32 mouse cellular contexts compared by ENCODE assay signal in the genomic region with DNA sequence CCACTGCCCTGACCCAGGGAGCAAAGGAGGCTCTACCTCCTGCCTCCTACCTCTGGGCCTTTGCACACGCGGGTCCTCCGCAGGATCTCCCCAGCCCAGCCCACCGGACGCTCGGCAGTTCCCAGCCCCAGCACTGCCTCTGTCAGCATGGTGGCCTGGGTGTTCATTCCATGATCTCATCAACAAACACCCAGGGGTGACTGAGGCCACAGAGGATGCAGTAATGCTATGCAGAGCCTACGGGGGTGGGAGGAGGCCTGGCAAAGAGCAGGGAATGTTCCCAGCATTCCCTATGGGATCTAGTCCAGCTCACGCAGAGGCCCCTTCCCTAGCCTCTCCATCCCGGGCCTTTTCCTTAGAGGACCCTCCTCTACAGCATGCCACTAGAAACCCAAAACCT. TPM values are rescaled to one million over a fixed set of nuclear protein-coding genes. Genes with fewer than 3 reads are reported as not detected.
DNase-seq lines count a peak whose midpoint lies in the region; ATAC-seq and TF ChIP-seq lines count a peak whose summit lies in the region.
"Had no signal": no experiment of that assay in that cellular context is flagged by ENCODE, and none has a peak within 500 bp of the region (broad histone marks: within the 10 kb centered on the region; RNA-seq: fewer than 3 reads in every experiment).

No protein-coding gene starts in this region.

- H3K27ac ChIP-seq in lung, embryonic 14.5 days (ENCODE audit: low read depth) = no peak overlapping the region
- no peak overlapping the region for H3K27ac ChIP-seq in stomach, embryonic 16.5 days (ENCODE audit: low read length)
- H3K27ac ChIP-seq in stomach, postnatal 0 days (replicated peaks) = no peak overlapping the region
- H3K27ac ChIP-seq: forebrain, embryonic 10.5 days; forebrain, embryonic 13.5 days; heart, adult 2 months; heart, embryonic 13.5 days; hindbrain, embryonic 14.5 days had no signal

- no peak for TF ChIP-seq EP300 in stomach, postnatal 0 days (optimal IDR thresholded peaks at IDR 0.05)

- H3K4me2 ChIP-seq in lung, embryonic 14.5 days = no peak overlapping the region
- no peak overlapping the region for H3K4me2 ChIP-seq in stomach, embryonic 16.5 days (ENCODE audit: low read depth, low read length)
- H3K4me2 ChIP-seq in stomach, postnatal 0 days (replicated peaks; ENCODE audit: low read depth) = no peak overlapping the region
- H3K4me2 ChIP-seq: forebrain, embryonic 13.5 days; heart, embryonic 13.5 days; hindbrain, embryonic 14.5 days had no signal

- peak; percentile 56 for DNase-seq in lung, embryonic 14.5 days
- no peak for DNase-seq in lung, adult 18-20 months
- DNase-seq in stomach, postnatal 0 days (ENCODE audit: low spot score) = no peak
- DNase-seq in lung, postnatal 36 days = peak; percentile 28
- no peak for DNase-seq in natural killer cell, adult 2 months (ENCODE audit: low spot score in 2 of 2)
- DNase-seq: adrenal gland, postnatal 10 days; adrenal gland, postnatal 36 days; B cell, adult 2 months; cerebellum, adult 18-20 months; cerebellum, adult 9-10 months; cerebellum, postnatal 14 days; gastrocnemius, postnatal 10 days; gastrocnemius, postnatal 36 days; heart, adult 2 months had no signal

- H3K4me3 ChIP-seq in lung, embryonic 14.5 days (ENCODE audit: low read depth, low read length) = no peak overlapping the region
- no peak overlapping the region for H3K4me3 ChIP-seq in stomach, embryonic 16.5 days (replicated peaks; ENCODE audit: low read length)
- no peak overlapping the region for H3K4me3 ChIP-seq in stomach, postnatal 0 days (ENCODE audit: low read depth, low read length)
- H3K4me3 ChIP-seq: forebrain, embryonic 10.5 days; forebrain, embryonic 13.5 days; heart, adult 2 months; heart, embryonic 10.5 days; heart, embryonic 13.5 days had no signal

- H3K4me1 ChIP-seq in lung, embryonic 14.5 days (ENCODE audit: insufficient read depth) = no peaks in the 10 kb centered on the region
- no peaks in the 10 kb centered on the region for H3K4me1 ChIP-seq in stomach, embryonic 16.5 days (ENCODE audit: control insufficient read depth, insufficient read depth, low read length)
- H3K4me1 ChIP-seq in stomach, postnatal 0 days (replicated peaks; ENCODE audit: control insufficient read depth, insufficient read depth) = no peaks in the 10 kb centered on the region
- H3K4me1 ChIP-seq: forebrain, embryonic 13.5 days had no signal

- TF ChIP-seq CTCF in lung, embryonic 14.5 days (IDR thresholded peaks at IDR 0.05; ENCODE audit: low read depth) = no peak
- no peak for TF ChIP-seq CTCF in stomach, postnatal 0 days (IDR thresholded peaks at IDR 0.05; ENCODE audit: low read depth)

- H3K9me3 ChIP-seq in lung, embryonic 14.5 days (ENCODE audit: low read depth, low read length) = no peaks in the 10 kb centered on the region
- H3K9me3 ChIP-seq in stomach, embryonic 16.5 days (replicated peaks; ENCODE audit: control insufficient read depth, low read length) = no peaks in the 10 kb centered on the region
- no peaks in the 10 kb centered on the region for H3K9me3 ChIP-seq in stomach, postnatal 0 days (ENCODE audit: control insufficient read depth, low read length)
- H3K9me3 ChIP-seq: forebrain, embryonic 10.5 days; forebrain, embryonic 13.5 days; G1E; heart, embryonic 10.5 days; heart, embryonic 13.5 days had no signal

- no peaks in the 10 kb centered on the region for H3K36me3 ChIP-seq in lung, embryonic 14.5 days (ENCODE audit: insufficient read depth)
- H3K36me3 ChIP-seq in stomach, embryonic 16.5 days (ENCODE audit: control insufficient read depth, insufficient read depth, low read length) = no peaks in the 10 kb centered on the region
- no peaks in the 10 kb centered on the region for H3K36me3 ChIP-seq in stomach, postnatal 0 days (ENCODE audit: control insufficient read depth, insufficient read depth, low read length)
- H3K36me3 ChIP-seq: forebrain, embryonic 10.5 days; G1E; heart, embryonic 10.5 days; heart, embryonic 13.5 days had no signal

- H3K27me3 ChIP-seq in lung, embryonic 14.5 days (ENCODE audit: insufficient read depth, low read length) = no peaks in the 10 kb centered on the region
- no peaks in the 10 kb centered on the region for H3K27me3 ChIP-seq in stomach, embryonic 16.5 days (ENCODE audit: control insufficient read depth, insufficient read depth, low read length)
- H3K27me3 ChIP-seq in stomach, postnatal 0 days (ENCODE audit: control insufficient read depth, insufficient read depth, low read length) = no peaks in the 10 kb centered on the region
- H3K27me3 ChIP-seq: Patski had no signal

- ATAC-seq in lung, embryonic 14.5 days (ENCODE audit: insufficient read depth) = peak; percentile 64; the same call in 1 of the 2 replicates
- ATAC-seq in stomach, embryonic 16.5 days (ENCODE audit: insufficient read depth, low FRiP score) = 0 out of 2 replicates have a peak, but pooled peaks have one; percentile 19
- ATAC-seq in stomach, postnatal 0 days (ENCODE audit: low FRiP score, low TSS enrichment) = no peak
- no peak for ATAC-seq in monocyte, adult 5-6 weeks (replicated peaks; ENCODE audit: insufficient number of reproducible peaks, low FRiP score, low TSS enrichment, poor library complexity, severe bottlenecking)
- ATAC-seq: forebrain, embryonic 13.5 days; forebrain, embryonic 16.5 days; Patski had no signal

- no peak overlapping the region for H3K9ac ChIP-seq in lung, embryonic 14.5 days
- no peak overlapping the region for H3K9ac ChIP-seq in stomach, embryonic 16.5 days (ENCODE audit: low read length)
- no peak overlapping the region for H3K9ac ChIP-seq in stomach, postnatal 0 days (ENCODE audit: low read length)
- H3K9ac ChIP-seq: forebrain, embryonic 13.5 days; heart, embryonic 13.5 days; hindbrain, embryonic 14.5 days had no signal

- WGBS in lung, embryonic 14.5 days = 50% methylated on average over 9 of the region's 9 CpGs
- 79% methylated on average over 9 of the region's 9 CpGs for WGBS in stomach, embryonic 16.5 days
- 80% methylated on average over 9 of the region's 9 CpGs for WGBS in stomach, postnatal 0 days

RNA-seq across cellular contexts. Expression of a gene that starts 15.8 kb away (rescaled TPM):
- 0.12 and 0.14 TPM in 2 replicates for polyA plus RNA-seq in lung, embryonic 14.5 days (2014; fragmentation: Nextera tagmentation; extraction: Ambion mirVana)
- polyA plus RNA-seq in stomach, embryonic 16.5 days (2015; fragmentation: Nextera tagmentation; extraction: Ambion mirVana) = 0.09 and 0.18 TPM in 2 replicates
- polyA plus RNA-seq in stomach, postnatal 0 days (2015; fragmentation: Nextera tagmentation; extraction: Ambion mirVana) = 0.02 TPM in 1 of 2 replicates, not detected in the other
- total RNA-seq in monocyte, adult 5-6 weeks (2017) = not detected in 3 replicates
- total RNA-seq: adrenal gland, adult 18-20 months; adrenal gland, postnatal 36 days had no signal
- polyA plus RNA-seq: embryonic facial prominence, embryonic 11.5 days; forebrain, embryonic 13.5 days; forebrain, embryonic 16.5 days; heart, adult 2 months; hindbrain, embryonic 11.5 days; hindbrain, embryonic 14.5 days; Patski had no signal

RNA-seq across cellular contexts. Expression of a gene that starts 20.6 kb away (rescaled TPM):
- polyA plus RNA-seq in lung, embryonic 14.5 days (2014; fragmentation: Nextera tagmentation; extraction: Ambion mirVana) = 1.8 and 2.1 TPM in 2 replicates
- 2.0 and 2.4 TPM in 2 replicates for polyA plus RNA-seq in stomach, embryonic 16.5 days (2015; fragmentation: Nextera tagmentation; extraction: Ambion mirVana)
- 0.23 and 0.27 TPM in 2 replicates for polyA plus RNA-seq in stomach, postnatal 0 days (2015; fragmentation: Nextera tagmentation; extraction: Ambion mirVana)
- total RNA-seq in monocyte, adult 5-6 weeks (2017) = 5.7 to 16.3 TPM (median 13.0 TPM) in 3 replicates
- total RNA-seq: CH12.LX, G1E had no signal

RNA-seq across cellular contexts. Expression of a gene that starts 50.9 kb away (rescaled TPM):
- polyA plus RNA-seq in lung, embryonic 14.5 days (2014; fragmentation: Nextera tagmentation; extraction: Ambion mirVana) = 0.04 and 0.11 TPM in 2 replicates
- 0.31 and 0.91 TPM in 2 replicates for polyA plus RNA-seq in stomach, embryonic 16.5 days (2015; fragmentation: Nextera tagmentation; extraction: Ambion mirVana)
- polyA plus RNA-seq in stomach, postnatal 0 days (2015; fragmentation: Nextera tagmentation; extraction: Ambion mirVana) = 1.3 and 2.1 TPM in 2 replicates
- total RNA-seq in monocyte, adult 5-6 weeks (2017) = 0.29 to 0.86 TPM in 2 of 3 replicates, not detected in the other
- total RNA-seq: adrenal gland, adult 18-20 months; adrenal gland, postnatal 10 days; adrenal gland, postnatal 36 days; granulocyte monocyte progenitor cell, adult 5-6 weeks; heart, adult 2 months; heart, postnatal 25 days had no signal
- polyA plus RNA-seq: forebrain, embryonic 13.5 days; forebrain, embryonic 16.5 days; hindbrain, embryonic 14.5 days had no signal

RNA-seq across cellular contexts. Expression of a gene that starts 52.2 kb away (rescaled TPM):
- polyA plus RNA-seq in lung, embryonic 14.5 days (2014; fragmentation: Nextera tagmentation; extraction: Ambion mirVana) = not detected in 2 replicates
- polyA plus RNA-seq in stomach, embryonic 16.5 days (2015; fragmentation: Nextera tagmentation; extraction: Ambion mirVana) = 0.05 and 0.21 TPM in 2 replicates
- polyA plus RNA-seq in stomach, postnatal 0 days (2015; fragmentation: Nextera tagmentation; extraction: Ambion mirVana) = not detected in 2 replicates
- total RNA-seq in monocyte, adult 5-6 weeks (2017) = not detected in 3 replicates
- total RNA-seq: adrenal gland, adult 18-20 months; adrenal gland, postnatal 36 days; CH12.LX; G1E; gastrocnemius, adult 18-20 months; gastrocnemius, postnatal 10 days; gastrocnemius, postnatal 36 days; granulocyte monocyte progenitor cell, adult 5-6 weeks; heart, adult 2 months; heart, postnatal 25 days had no signal
- polyA plus RNA-seq: embryonic facial prominence, embryonic 11.5 days; embryonic facial prominence, embryonic 14.5 days; forebrain, embryonic 10.5 days; forebrain, embryonic 13.5 days; forebrain, embryonic 16.5 days; G1E; heart, adult 2 months; heart, embryonic 10.5 days; heart, embryonic 13.5 days; hindbrain, embryonic 11.5 days; hindbrain, embryonic 14.5 days; Patski had no signal

Comparison
In these comparisons a context has a peak if more than half of its experiments do, and no peak if none do; other contexts are left out.
1. ATAC-seq: peak in lung, embryonic 14.5 days (single experiment) and stomach, embryonic 16.5 days (single experiment); none in stomach, postnatal 0 days (single experiment) and monocyte, adult 5-6 weeks (single experiment).
2. DNase-seq: peak in lung, embryonic 14.5 days (single experiment) and lung, postnatal 36 days (single experiment); none in lung, adult 18-20 months (0 of 2), stomach, postnatal 0 days (single experiment) and natural killer cell, adult 2 months (0 of 2).